ENCODE assay signal across 10 mouse cellular contexts in genomic region chr19:23958925-23959324, GRCm38 (mm10).
DNase-seq lines count a peak whose midpoint lies in the region; ATAC-seq and TF ChIP-seq lines count a peak whose summit lies in the region.
"Had no signal": no experiment of that assay in that cellular context is flagged by ENCODE, and none has a peak within 500 bp of the region (broad histone marks: within the 10 kb centered on the region; RNA-seq: fewer than 3 reads in every experiment).

No protein-coding gene starts in this region.

- peak; percentile 69 for TF ChIP-seq CTCF in forebrain, postnatal 0 days (IDR thresholded peaks at IDR 0.05; ENCODE audit: low read depth)
- peak; percentile 54 for TF ChIP-seq CTCF in lung, embryonic 14.5 days (IDR thresholded peaks at IDR 0.05; ENCODE audit: low read depth)
- TF ChIP-seq CTCF in brain, embryonic 14.5 days (IDR thresholded peaks at IDR 0.05; ENCODE audit: borderline replicate concordance, extremely low read depth, insufficient read depth, insufficient read length) = peak; percentile 54; the same call in 1 of the 2 replicates

- WGBS in forebrain, postnatal 0 days = 32% methylated on average over 6 of the region's 6 CpGs
- 44% methylated on average over 6 of the region's 6 CpGs for WGBS in forebrain, embryonic 10.5 days
- 40% methylated on average over 6 of the region's 6 CpGs for WGBS in lung, embryonic 14.5 days
- WGBS in liver, embryonic 11.5 days = 47% methylated on average over 6 of the region's 6 CpGs
- 44% methylated on average over 6 of the region's 6 CpGs for WGBS in heart, embryonic 10.5 days

- no peak overlapping the region for H3K4me3 ChIP-seq in forebrain, postnatal 0 days (ENCODE audit: low read depth, low read length)
- no peak overlapping the region for H3K4me3 ChIP-seq in forebrain, embryonic 10.5 days
- no peak overlapping the region for H3K4me3 ChIP-seq in lung, embryonic 14.5 days (ENCODE audit: low read depth, low read length)
- H3K4me3 ChIP-seq in liver, embryonic 11.5 days (ENCODE audit: low read depth, low read length) = no peak overlapping the region
- no peak overlapping the region for H3K4me3 ChIP-seq in heart, embryonic 10.5 days
- H3K4me3 ChIP-seq: neural tube, embryonic 12.5 days had no signal

- H3K27me3 ChIP-seq in forebrain, postnatal 0 days (ENCODE audit: insufficient read depth, low read length) = no peaks in the 10 kb centered on the region
- H3K27me3 ChIP-seq in forebrain, embryonic 10.5 days (ENCODE audit: poor library complexity, severe bottlenecking) = peaks cover 9% of the 10 kb centered on the region
- H3K27me3 ChIP-seq in lung, embryonic 14.5 days (ENCODE audit: insufficient read depth, low read length) = no peaks in the 10 kb centered on the region
- H3K27me3 ChIP-seq in liver, embryonic 11.5 days (replicated peaks; ENCODE audit: control insufficient read depth, insufficient read depth, low read length) = no peaks in the 10 kb centered on the region
- H3K27me3 ChIP-seq in heart, embryonic 10.5 days (ENCODE audit: insufficient read depth, poor library complexity, severe bottlenecking) = 0 out of 2 replicates have a peak, but pooled peaks cover 7% of the 10 kb centered on the region
- H3K27me3 ChIP-seq: neural tube, embryonic 12.5 days had no signal

- H3K27ac ChIP-seq in forebrain, postnatal 0 days (ENCODE audit: low read depth, low read length) = no peak overlapping the region
- H3K27ac ChIP-seq in forebrain, embryonic 10.5 days = no peak overlapping the region
- H3K27ac ChIP-seq in lung, embryonic 14.5 days (ENCODE audit: low read depth) = no peak overlapping the region
- H3K27ac ChIP-seq in liver, embryonic 11.5 days (ENCODE audit: low read depth, low read length) = no peak overlapping the region
- no peak overlapping the region; the same call in 1 of the 2 replicates for H3K27ac ChIP-seq in heart, embryonic 10.5 days

- H3K9me3 ChIP-seq in forebrain, postnatal 0 days (ENCODE audit: low read length) = no peaks in the 10 kb centered on the region
- H3K9me3 ChIP-seq in forebrain, embryonic 10.5 days = no peaks in the 10 kb centered on the region
- no peaks in the 10 kb centered on the region for H3K9me3 ChIP-seq in lung, embryonic 14.5 days (ENCODE audit: low read depth, low read length)
- H3K9me3 ChIP-seq in liver, embryonic 11.5 days (ENCODE audit: control insufficient read depth, low read length) = no peaks in the 10 kb centered on the region
- no peaks in the 10 kb centered on the region for H3K9me3 ChIP-seq in heart, embryonic 10.5 days
- H3K9me3 ChIP-seq: neural tube, embryonic 12.5 days had no signal

- 0 out of 2 replicates have a peak, but pooled peaks have one; percentile 4 for ATAC-seq in forebrain, postnatal 0 days
- ATAC-seq in lung, embryonic 14.5 days (ENCODE audit: insufficient read depth) = no peak
- no peak for ATAC-seq in liver, embryonic 11.5 days (replicated peaks; ENCODE audit: low FRiP score)

- H3K4me1 ChIP-seq in forebrain, postnatal 0 days (ENCODE audit: insufficient read depth) = no peaks in the 10 kb centered on the region
- peaks cover 34% of the 10 kb centered on the region for H3K4me1 ChIP-seq in forebrain, embryonic 10.5 days
- no peaks in the 10 kb centered on the region for H3K4me1 ChIP-seq in lung, embryonic 14.5 days (ENCODE audit: insufficient read depth)
- no peaks in the 10 kb centered on the region for H3K4me1 ChIP-seq in liver, embryonic 11.5 days (replicated peaks; ENCODE audit: control insufficient read depth, insufficient read depth, low read length)
- peaks cover 41% of the 10 kb centered on the region for H3K4me1 ChIP-seq in heart, embryonic 10.5 days

- H3K36me3 ChIP-seq in forebrain, postnatal 0 days (ENCODE audit: insufficient read depth) = no peaks in the 10 kb centered on the region
- H3K36me3 ChIP-seq in forebrain, embryonic 10.5 days (replicated peaks) = no peaks in the 10 kb centered on the region
- H3K36me3 ChIP-seq in lung, embryonic 14.5 days (ENCODE audit: insufficient read depth) = no peaks in the 10 kb centered on the region
- H3K36me3 ChIP-seq in liver, embryonic 11.5 days (ENCODE audit: control insufficient read depth, insufficient read depth, low read length) = no peaks in the 10 kb centered on the region
- no peaks in the 10 kb centered on the region for H3K36me3 ChIP-seq in heart, embryonic 10.5 days
- H3K36me3 ChIP-seq: neural tube, embryonic 12.5 days had no signal

- no peak overlapping the region for H3K9ac ChIP-seq in forebrain, postnatal 0 days
- H3K9ac ChIP-seq in lung, embryonic 14.5 days = no peak overlapping the region
- no peak overlapping the region for H3K9ac ChIP-seq in liver, embryonic 11.5 days (ENCODE audit: low read depth, low read length)

- no peak for TF ChIP-seq POLR2A in brain, embryonic 14.5 days (IDR thresholded peaks at IDR 0.05; ENCODE audit: borderline replicate concordance, extremely low read depth, insufficient read depth, insufficient read length, poor library complexity, severe bottlenecking)

- DNase-seq in forebrain, postnatal 0 days = peak; percentile 67
- DNase-seq in forebrain, embryonic 10.5 days (ENCODE audit: extremely low spot score, low spot score) = no peak
- peak; percentile 59 for DNase-seq in lung, embryonic 14.5 days
- no peak for DNase-seq in lung, postnatal 36 days
- peak; percentile 63 for DNase-seq in brain, embryonic 14.5 days (ENCODE audit: low read depth)
- DNase-seq in mesoderm, embryonic 11.5 days (ENCODE audit: low read depth, low spot score) = peak; percentile 36
- DNase-seq in liver, embryonic 11.5 days (ENCODE audit: low spot score) = no peak
- DNase-seq in heart, embryonic 10.5 days (ENCODE audit: low spot score) = no peak
- DNase-seq: adrenal gland, postnatal 36 days had no signal

- no peak overlapping the region for H3K4me2 ChIP-seq in forebrain, postnatal 0 days (ENCODE audit: low read depth)
- H3K4me2 ChIP-seq in lung, embryonic 14.5 days = no peak overlapping the region
- no peak overlapping the region for H3K4me2 ChIP-seq in liver, embryonic 11.5 days
- H3K4me2 ChIP-seq: neural tube, embryonic 12.5 days had no signal

Comparison
In these comparisons a context has a peak if more than half of its experiments do, and no peak if none do; other contexts are left out.
1. DNase-seq: peak in forebrain, postnatal 0 days (single experiment), lung, embryonic 14.5 days (single experiment), brain, embryonic 14.5 days (single experiment) and mesoderm, embryonic 11.5 days (single experiment); none in forebrain, embryonic 10.5 days (single experiment), lung, postnatal 36 days (single experiment), liver, embryonic 11.5 days (single experiment) and heart, embryonic 10.5 days (single experiment).
2. Peak in every context shown above with its lines, with median percentiles within 50 percentile points of each other: CTCF ChIP-seq.